Mouse (Mus musculus): ENCODE measurements around the gene Ehd1. TPM values are rescaled to one million over a fixed set of nuclear protein-coding genes. Genes with fewer than 3 reads are reported as not detected.
"Not testable (repeated sequence)": the region's sequence is repeated elsewhere in the genome, so short reads cannot be mapped to it uniquely, and the experiment has no call there.

Ehd1 gene
- polyA plus RNA-seq, 2 experiments: 68.7 to 160 TPM

- Histone ChIP-seq H3K27me3 (ENCODE audit: control insufficient read depth, insufficient read depth, low read length) (no peaks in the 10 kb centered on the region), H3K4me3 (replicated peaks; ENCODE audit: low read length) (no peak overlapping the region), H3K4me1 (ENCODE audit: control insufficient read depth, insufficient read depth, low read length) (no peaks in the 10 kb centered on the region), H3K27ac (replicated peaks; ENCODE audit: low read depth, low read length) (no peak overlapping the region), H3K9me3 (ENCODE audit: control insufficient read depth, low read length) (no peaks in the 10 kb centered on the region), H3K36me3 (ENCODE audit: control insufficient read depth, insufficient read depth, low read length) (peaks cover 85% of the 10 kb centered on the region), H3K4me2 (replicated peaks; ENCODE audit: low read depth, low read length, severe bottlenecking) (no peak overlapping the region), H3K9ac (ENCODE audit: low read depth, low read length, severe bottlenecking) (no peak overlapping the region)
- 73% methylated on average over 8 of the region's 8 CpGs for WGBS
- no peak for TF ChIP-seq POLR2A (IDR thresholded peaks at IDR 0.05; ENCODE audit: borderline replicate concordance, extremely low read depth, insufficient read depth, insufficient read length)
- ATAC-seq (ENCODE audit: low FRiP score, low read depth): no peak
- no peak for DNase-seq (ENCODE audit: low spot score)
Measured at GRCm38 (mm10) chr19:6285226-6285625, 8.7 kb downstream of the Ehd1 start.

- H3K27me3 ChIP-seq (ENCODE audit: control insufficient read depth, insufficient read depth, low read length): no peaks in the 10 kb centered on the region
- H3K4me1 ChIP-seq (ENCODE audit: control insufficient read depth, insufficient read depth, low read length): no peaks in the 10 kb centered on the region
- no peak overlapping the region for H3K27ac ChIP-seq (replicated peaks; ENCODE audit: low read depth, low read length)
- H3K36me3 ChIP-seq (ENCODE audit: control insufficient read depth, insufficient read depth, low read length): peaks cover 82% of the 10 kb centered on the region
- no peak for DNase-seq (ENCODE audit: low spot score)
- no peak overlapping the region for H3K9ac ChIP-seq (ENCODE audit: low read depth, low read length, severe bottlenecking)
- TF ChIP-seq POLR2A (IDR thresholded peaks at IDR 0.05; ENCODE audit: borderline replicate concordance, extremely low read depth, insufficient read depth, insufficient read length): no peak
- H3K4me3 ChIP-seq (replicated peaks; ENCODE audit: low read length): no peak overlapping the region
- H3K9me3 ChIP-seq (ENCODE audit: control insufficient read depth, low read length): no peaks in the 10 kb centered on the region
- 68% methylated on average over 7 of the region's 7 CpGs for WGBS
- no peak overlapping the region for H3K4me2 ChIP-seq (replicated peaks; ENCODE audit: low read depth, low read length, severe bottlenecking)
- no peak for ATAC-seq (ENCODE audit: low FRiP score, low read depth)
Measured at GRCm38 (mm10) chr19:6285632-6286433, 9.3 kb downstream of the Ehd1 start.

DNA sequence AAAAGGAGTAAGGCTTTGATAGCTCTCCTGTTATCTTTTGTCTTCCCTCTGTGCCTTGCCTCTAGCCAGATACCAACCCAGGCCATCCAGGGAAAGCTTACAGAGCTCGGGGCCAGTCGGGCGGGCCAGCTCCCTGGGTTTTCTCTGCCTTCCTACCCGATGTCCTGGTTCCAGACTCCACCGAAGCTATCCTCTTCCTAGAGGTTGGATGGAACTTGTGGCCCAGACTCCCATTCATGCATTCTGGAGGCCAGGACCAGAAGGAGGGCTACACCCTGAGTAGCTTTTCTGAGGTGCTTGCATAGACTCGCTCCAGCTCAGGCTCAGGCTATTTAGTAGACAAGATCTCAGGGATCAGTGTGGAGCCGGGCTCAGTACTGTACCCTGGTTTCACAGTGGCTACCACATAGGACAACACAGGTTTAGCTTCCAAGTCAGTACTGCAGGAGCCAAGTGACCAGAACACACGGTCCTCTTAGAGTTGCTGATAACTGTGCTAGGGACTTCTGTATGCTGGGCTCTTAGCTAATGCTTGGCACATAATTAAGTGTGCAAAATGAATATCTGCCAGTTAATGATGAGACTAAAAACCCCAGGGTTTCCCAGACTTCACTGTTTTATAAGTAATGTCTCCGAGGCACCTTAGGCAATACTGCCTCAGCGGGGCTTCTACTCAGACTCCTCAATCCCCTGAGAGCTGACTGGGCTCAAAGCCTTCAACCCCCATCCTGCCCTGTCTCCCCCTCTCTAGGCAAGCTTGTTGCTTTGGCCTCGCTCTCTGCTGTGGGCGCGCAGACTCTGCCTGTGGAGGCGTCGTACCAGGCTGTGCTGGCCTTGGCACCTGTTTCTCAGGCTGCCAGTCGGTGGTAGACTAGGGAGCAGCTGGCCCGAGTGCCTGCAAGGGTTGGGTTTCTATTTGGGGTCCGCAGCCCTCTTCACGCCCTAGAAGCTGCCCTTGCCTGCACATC lies 10.2 kb downstream of the Ehd1 start:
- no peak for TF ChIP-seq POLR2A (IDR thresholded peaks at IDR 0.05; ENCODE audit: borderline replicate concordance, extremely low read depth, insufficient read depth, insufficient read length)
- no peaks in the 10 kb centered on the region for H3K9me3 ChIP-seq (ENCODE audit: control insufficient read depth, low read length)
- H3K36me3 ChIP-seq (ENCODE audit: control insufficient read depth, insufficient read depth, low read length): peaks cover 82% of the 10 kb centered on the region
- H3K4me2 ChIP-seq (replicated peaks; ENCODE audit: low read depth, low read length, severe bottlenecking): no peak overlapping the region
- DNase-seq (ENCODE audit: low spot score): no peak
- no peak for ATAC-seq (ENCODE audit: low FRiP score, low read depth)
- H3K9ac ChIP-seq (ENCODE audit: low read depth, low read length, severe bottlenecking): no peak overlapping the region
- H3K27me3 ChIP-seq (ENCODE audit: control insufficient read depth, insufficient read depth, low read length): no peaks in the 10 kb centered on the region
- no peak overlapping the region for H3K27ac ChIP-seq (replicated peaks; ENCODE audit: low read depth, low read length)
- no peak overlapping the region for H3K4me3 ChIP-seq (replicated peaks; ENCODE audit: low read length)
- WGBS: 86% methylated on average over 19 of the region's 19 CpGs
- no peaks in the 10 kb centered on the region for H3K4me1 ChIP-seq (ENCODE audit: control insufficient read depth, insufficient read depth, low read length)

GRCm38 (mm10) chr19:6288236-6288894 lies 11.8 kb downstream of the Ehd1 start:
- no peaks in the 10 kb centered on the region for H3K4me1 ChIP-seq (ENCODE audit: control insufficient read depth, insufficient read depth, low read length)
- no peak overlapping the region for H3K27ac ChIP-seq (replicated peaks; ENCODE audit: low read depth, low read length)
- WGBS: 72% methylated on average over 13 of the region's 13 CpGs
- H3K36me3 ChIP-seq (ENCODE audit: control insufficient read depth, insufficient read depth, low read length): peaks cover 79% of the 10 kb centered on the region
- DNase-seq (ENCODE audit: low spot score): no peak
- H3K9ac ChIP-seq (ENCODE audit: low read depth, low read length, severe bottlenecking): no peak overlapping the region
- H3K9me3 ChIP-seq (ENCODE audit: control insufficient read depth, low read length): no peaks in the 10 kb centered on the region
- TF ChIP-seq POLR2A (IDR thresholded peaks at IDR 0.05; ENCODE audit: borderline replicate concordance, extremely low read depth, insufficient read depth, insufficient read length): no peak
- no peaks in the 10 kb centered on the region for H3K27me3 ChIP-seq (ENCODE audit: control insufficient read depth, insufficient read depth, low read length)
- ATAC-seq (ENCODE audit: low FRiP score, low read depth): no peak
- no peak overlapping the region for H3K4me2 ChIP-seq (replicated peaks; ENCODE audit: low read depth, low read length, severe bottlenecking)
- no peak overlapping the region for H3K4me3 ChIP-seq (replicated peaks; ENCODE audit: low read length)

- WGBS: 94% methylated on average over 14 of the region's 14 CpGs
- TF ChIP-seq POLR2A (IDR thresholded peaks at IDR 0.05; ENCODE audit: borderline replicate concordance, extremely low read depth, insufficient read depth, insufficient read length): no peak
- no peak for ATAC-seq (ENCODE audit: low FRiP score, low read depth)
- H3K9ac ChIP-seq (ENCODE audit: low read depth, low read length, severe bottlenecking): no peak overlapping the region
- no peak overlapping the region for H3K4me3 ChIP-seq (replicated peaks; ENCODE audit: low read length)
- DNase-seq (ENCODE audit: low spot score): no peak
- H3K27me3 ChIP-seq (ENCODE audit: control insufficient read depth, insufficient read depth, low read length): no peaks in the 10 kb centered on the region
- H3K4me2 ChIP-seq (replicated peaks; ENCODE audit: low read depth, low read length, severe bottlenecking): no peak overlapping the region
- H3K4me1 ChIP-seq (ENCODE audit: control insufficient read depth, insufficient read depth, low read length): no peaks in the 10 kb centered on the region
- no peaks in the 10 kb centered on the region for H3K9me3 ChIP-seq (ENCODE audit: control insufficient read depth, low read length)
- H3K36me3 ChIP-seq (ENCODE audit: control insufficient read depth, insufficient read depth, low read length): peaks cover 79% of the 10 kb centered on the region
- H3K27ac ChIP-seq (replicated peaks; ENCODE audit: low read depth, low read length): no peak overlapping the region
Measured at GRCm38 (mm10) chr19:6289696-6290238, 13.2 kb downstream of the Ehd1 start.

GRCm38 (mm10) chr19:6290720-6291116 lies 14.2 kb downstream of the Ehd1 start:
- not testable (repeated sequence) for H3K9ac ChIP-seq (ENCODE audit: low read depth, low read length, severe bottlenecking); DNase-seq (ENCODE audit: low spot score); H3K4me3 ChIP-seq (replicated peaks; ENCODE audit: low read length); H3K4me1 ChIP-seq (ENCODE audit: control insufficient read depth, insufficient read depth, low read length); H3K4me2 ChIP-seq (replicated peaks; ENCODE audit: low read depth, low read length, severe bottlenecking); ATAC-seq (ENCODE audit: low FRiP score, low read depth); H3K9me3 ChIP-seq (ENCODE audit: control insufficient read depth, low read length); H3K27me3 ChIP-seq (ENCODE audit: control insufficient read depth, insufficient read depth, low read length); H3K27ac ChIP-seq (replicated peaks; ENCODE audit: low read depth, low read length)
- peaks cover 80% of the 10 kb centered on the region for H3K36me3 ChIP-seq (ENCODE audit: control insufficient read depth, insufficient read depth, low read length)
- WGBS: 97% methylated on average over 5 of the region's 6 CpGs
